Mouse (Mus musculus) megakaryocyte progenitor cell, adult 5-6 weeks (primary cell): Measurements from ENCODE around the gene Ccr8. TPM values are rescaled to one million over a fixed set of nuclear protein-coding genes. Genes with fewer than 3 reads are reported as not detected.

Experiments used
- ATAC-seq: replicated peaks from 2 replicates; pipeline ENCODE4 v1.8.0; 2016; ENCODE audit warnings: mild to moderate bottlenecking, moderate TSS enrichment, inconsistent platforms; ENCODE audit not compliant: poor library complexity
- total RNA-seq, 2 experiments: library from RNA; stranded (forward) in 1 of 2; stranded (reverse) in 1 of 2; fragments of 157-497, 149-512 nt in 1 of 2; fragments of 200-1000 nt in 1 of 2; gene quantifications; 2 replicates each; pipeline versions ENCODE4 v1.2.3 to v1.2.4; 2015 to 2017

Gene Ccr8
- total RNA-seq, 2 experiments from 2014 or later, result not detected

DNA sequence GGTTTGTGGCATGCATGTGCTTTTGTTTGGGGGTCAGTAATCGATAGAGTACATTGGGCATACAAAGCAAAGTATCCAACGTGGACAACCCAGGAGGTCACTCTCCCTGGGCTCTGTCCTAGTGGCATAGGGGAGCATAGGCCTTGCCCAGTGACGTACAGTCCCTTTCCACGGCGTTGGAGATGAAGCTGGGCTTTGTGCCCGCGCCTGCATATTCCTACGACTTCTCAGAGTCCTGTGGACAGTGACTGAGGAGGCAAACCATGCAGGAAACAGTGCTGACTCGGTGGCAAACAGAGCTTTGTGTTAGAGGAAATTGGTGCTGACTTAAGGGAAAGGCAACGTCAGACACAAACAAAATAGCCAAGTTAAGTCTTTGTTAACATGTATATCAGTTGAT lies 37.4 kb downstream of the Ccr8 start:
- ATAC-seq, result no peak

DNA sequence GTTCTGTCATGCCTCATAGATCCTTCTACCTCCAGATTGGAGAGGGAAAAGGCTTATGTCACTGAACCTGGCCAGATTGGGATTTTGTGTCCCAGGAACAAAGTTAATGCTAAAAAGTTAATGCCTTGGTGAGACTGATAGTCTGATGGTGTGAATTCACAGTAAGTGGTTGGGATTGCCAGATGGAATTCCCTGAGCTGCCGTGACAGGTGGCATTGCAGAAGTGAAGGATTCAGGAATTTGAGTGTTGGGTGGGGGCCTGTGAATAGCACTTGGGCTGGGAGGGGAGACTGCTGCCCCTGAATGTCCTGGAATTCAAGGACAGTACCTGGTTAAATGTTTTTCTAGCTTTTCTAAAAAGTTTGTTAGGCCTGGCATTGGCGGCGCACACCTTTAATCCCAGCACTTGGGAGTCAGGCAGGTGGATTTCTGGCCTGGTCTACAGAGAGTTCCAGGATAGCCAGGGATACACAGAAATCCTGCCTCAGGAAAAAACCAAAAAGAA lies 39.9 kb downstream of the Ccr8 start:
- no peak for ATAC-seq

DNA sequence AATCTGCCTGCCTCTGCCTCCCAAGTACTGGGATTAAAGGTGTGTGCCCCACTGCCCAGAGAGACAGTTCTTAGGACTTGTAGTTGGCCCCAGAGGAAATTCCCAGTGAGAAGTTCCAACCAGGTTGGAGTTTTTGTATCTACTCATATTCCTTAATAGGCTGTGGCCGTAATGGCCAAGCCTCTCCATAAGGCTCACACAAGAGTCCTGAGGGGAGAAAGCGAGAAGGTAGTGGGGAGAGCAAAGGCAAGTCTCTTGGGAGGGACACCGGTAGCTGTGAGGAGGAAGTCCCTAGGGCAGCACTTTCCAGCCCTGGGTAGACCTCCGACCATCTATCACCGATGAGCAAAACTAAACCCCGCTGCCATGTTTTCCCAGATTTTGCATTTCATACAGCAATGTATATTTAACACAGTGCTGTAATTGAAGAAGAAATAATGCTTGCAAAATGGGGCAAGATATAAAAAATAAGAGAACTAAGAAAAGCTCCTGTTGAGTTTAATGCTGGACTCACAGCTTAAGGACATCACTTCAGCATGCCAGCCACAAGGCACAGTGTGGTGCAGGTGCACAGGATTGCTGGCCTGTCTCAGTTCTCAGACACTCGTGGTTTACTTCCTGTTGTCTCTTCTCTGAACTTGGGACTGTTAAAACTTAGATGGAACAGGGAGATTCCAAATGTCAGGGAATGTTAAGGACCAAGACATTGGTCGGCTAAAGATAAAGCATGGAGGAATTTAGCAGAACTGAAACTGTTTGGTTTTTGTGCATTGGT lies 41.3 kb downstream of the Ccr8 start:
- peak; percentile 21 for ATAC-seq

GRCm38 (mm10) chr9:120133755-120134475 lies 42.0 kb downstream of the Ccr8 start:
- 0 out of 2 replicates have a peak, but pooled peaks have one; percentile 3 for ATAC-seq

DNA sequence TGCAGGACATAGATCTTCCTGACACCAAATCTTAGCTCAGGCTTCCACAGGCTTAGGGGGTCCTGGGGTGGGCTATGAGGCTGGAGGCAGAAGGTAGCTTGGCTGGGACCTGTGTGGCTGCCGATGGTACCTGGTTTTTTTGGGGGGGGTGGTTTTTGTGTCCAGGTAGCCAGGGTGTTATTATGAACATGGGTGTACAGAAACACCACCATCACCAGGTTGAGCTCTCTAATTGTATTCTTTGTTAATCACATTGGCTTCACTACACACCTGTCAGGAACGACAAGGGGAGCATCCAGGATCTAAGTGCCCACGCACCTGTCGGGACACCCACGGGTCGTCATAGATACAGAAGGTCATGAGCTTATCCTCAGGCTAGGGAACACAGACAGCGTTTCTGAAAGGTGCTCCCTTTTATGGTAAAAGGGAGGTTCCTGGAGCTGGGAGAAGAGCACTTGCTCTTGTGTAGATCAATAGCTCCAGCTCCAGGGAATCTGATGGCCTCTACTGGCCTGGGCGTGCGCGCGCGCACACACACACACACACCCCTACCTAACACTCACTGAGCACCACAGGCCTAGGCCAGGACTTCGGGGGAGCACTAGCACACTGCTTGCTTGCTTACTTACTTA lies 42.7 kb downstream of the Ccr8 start:
- ATAC-seq, result peak; percentile 23

DNA sequence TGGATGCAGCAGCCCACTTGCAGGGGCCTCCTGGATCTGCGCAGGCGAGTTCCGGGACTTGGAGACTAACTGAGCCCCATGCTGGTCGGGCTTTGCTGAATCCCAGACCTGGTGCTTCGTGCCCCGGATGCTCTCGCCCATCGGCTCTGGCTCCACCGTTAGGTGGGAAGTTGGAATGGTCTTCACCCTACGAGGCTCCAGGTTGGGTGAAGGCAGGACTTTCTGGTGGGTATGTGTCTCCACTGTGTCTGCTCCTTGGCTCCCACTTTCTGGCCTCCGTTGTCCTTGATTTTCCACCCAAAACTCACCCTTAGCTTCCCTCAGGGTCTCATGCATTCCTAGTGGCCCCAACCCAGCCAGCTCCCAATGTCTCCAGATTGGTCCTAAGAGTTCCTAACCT lies 43.5 kb downstream of the Ccr8 start:
- no peak for ATAC-seq

- ATAC-seq, result peak; percentile 96
Measured at GRCm38 (mm10) chr9:120140652-120141051, 48.7 kb downstream of the Ccr8 start.

GRCm38 (mm10) chr9:120144474-120144873 lies 52.6 kb downstream of the Ccr8 start:
- no peak for ATAC-seq

Other genes with a start within 250 kb of the Ccr8 start
- gene Wdr48, start 197.2 kb upstream of the Ccr8 start, total RNA-seq (2015), result 57.6 and 75.4 TPM in 2 replicates
- gene Wdr48, start 197.2 kb upstream of the Ccr8 start, total RNA-seq (2017), result 49.1 and 58.6 TPM in 2 replicates
- gene Gorasp1, start 154.5 kb upstream of the Ccr8 start, total RNA-seq (2015), result 7.9 and 8.7 TPM in 2 replicates
- 5.1 and 7.4 TPM in 2 replicates for gene Gorasp1, start 154.5 kb upstream of the Ccr8 start, total RNA-seq (2017)
- 2.3 and 2.4 TPM in 2 replicates for gene Ttc21a, start 154.5 kb upstream of the Ccr8 start, total RNA-seq (2015)
- gene Ttc21a, start 154.5 kb upstream of the Ccr8 start, total RNA-seq (2017), result 3.4 and 5.7 TPM in 2 replicates
- gene Csrnp1, start 107.5 kb upstream of the Ccr8 start, total RNA-seq (2015), result 9.0 and 12.3 TPM in 2 replicates
- 13.3 and 18.9 TPM in 2 replicates for gene Csrnp1, start 107.5 kb upstream of the Ccr8 start, total RNA-seq (2017)
- gene Xirp1, start 68.5 kb upstream of the Ccr8 start, total RNA-seq (2015), result not detected in 2 replicates
- not detected in 2 replicates for gene Xirp1, start 68.5 kb upstream of the Ccr8 start, total RNA-seq (2017)
- 10.6 and 11.9 TPM in 2 replicates for gene Cx3cr1, start 22.2 kb upstream of the Ccr8 start, total RNA-seq (2015)
- gene Cx3cr1, start 22.2 kb upstream of the Ccr8 start, total RNA-seq (2017), result 10.8 and 13.9 TPM in 2 replicates
- gene Slc25a38, start 18.3 kb downstream of the Ccr8 start, total RNA-seq (2015), result 15.8 and 17.1 TPM in 2 replicates
- 16.9 and 19.7 TPM in 2 replicates for gene Slc25a38, start 18.3 kb downstream of the Ccr8 start, total RNA-seq (2017)
- 3,721 and 3,879 TPM in 2 replicates for gene Rpsa, start 35.6 kb downstream of the Ccr8 start, total RNA-seq (2015)
- 5,290 and 6,669 TPM in 2 replicates for gene Rpsa, start 35.6 kb downstream of the Ccr8 start, total RNA-seq (2017)
- gene Mobp, start 57.6 kb downstream of the Ccr8 start, total RNA-seq (2015), result not detected in 2 replicates
- gene Mobp, start 57.6 kb downstream of the Ccr8 start, total RNA-seq (2017), result not detected in 2 replicates
- gene Myrip, start 209.4 kb downstream of the Ccr8 start, total RNA-seq (2015), result 0.35 TPM in 1 of 2 replicates, not detected in the other
- 0.30 TPM in 1 of 2 replicates, not detected in the other for gene Myrip, start 209.4 kb downstream of the Ccr8 start, total RNA-seq (2017)